Mouse (Mus musculus): ENCODE data around the gene Sec24c. TPM values are rescaled to one million over a fixed set of nuclear protein-coding genes. Genes with fewer than 3 reads are reported as not detected.

The Sec24c gene
- polyA plus RNA-seq, 1 experiment from 2014 or later = 37.6 TPM

DNA sequence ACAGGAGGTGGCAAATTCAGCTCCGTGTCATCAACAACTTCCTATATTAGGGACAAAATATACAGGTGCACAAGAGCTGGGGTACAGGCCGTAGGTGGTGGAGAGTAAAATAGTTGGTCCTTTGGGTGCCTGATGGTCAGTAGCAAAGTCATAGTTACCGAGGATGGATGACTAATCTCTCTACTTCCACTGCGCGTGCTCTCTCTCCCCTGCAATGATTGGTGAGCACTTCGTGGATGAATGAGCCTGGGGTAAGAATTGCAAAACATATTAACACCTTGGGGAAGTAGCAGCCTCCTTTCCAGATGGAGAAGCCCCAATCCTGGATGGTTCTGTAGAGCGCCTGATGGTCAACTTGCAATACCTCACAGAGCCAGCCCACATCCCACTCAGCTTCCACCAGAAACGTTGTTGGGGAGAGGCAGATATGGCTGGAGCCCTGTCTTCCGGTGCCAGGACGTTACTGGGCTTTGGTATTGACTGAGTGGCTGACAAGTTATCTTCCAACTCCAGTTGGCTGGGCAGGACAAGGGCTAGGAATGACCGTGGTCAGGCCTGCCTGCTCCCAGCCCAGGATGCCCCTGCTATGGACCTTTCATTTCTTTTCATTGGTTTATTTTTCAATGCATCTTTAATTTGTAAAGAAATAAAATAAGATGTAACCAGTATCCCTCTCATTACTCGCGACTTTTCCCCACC, 20.2 kb downstream of the Sec24c start:
- TF ChIP-seq EP300 (IDR thresholded peaks at IDR 0.05) = no peak
- no peak for TF ChIP-seq CTCF (IDR thresholded peaks at IDR 0.05)
- Histone ChIP-seq H3K4me3 (ENCODE audit: low read depth, low read length) (peak overlapping the region; percentile 95), H3K9ac (replicated peaks; ENCODE audit: low read depth) (peak overlapping the region; percentile 82), H3K4me1 (ENCODE audit: insufficient read depth, low read depth, low read length) (peaks cover 16% of the 10 kb centered on the region), H3K4me2 (replicated peaks; ENCODE audit: low read depth, low read length) (peak overlapping the region; percentile 81), H3K27ac (ENCODE audit: low read length) (peak overlapping the region; percentile 96), H3K27me3 (replicated peaks; ENCODE audit: insufficient read depth, low read length) (no peaks in the 10 kb centered on the region), H3K36me3 (ENCODE audit: insufficient read depth, low read length) (peaks cover 12% of the 10 kb centered on the region), H3K9me3 (ENCODE audit: low read length) (no peaks in the 10 kb centered on the region)
- no peak for ATAC-seq
- DNase-seq (ENCODE audit: low spot score) = no peak
- 44% methylated on average over 13 of the region's 13 CpGs for WGBS

DNA sequence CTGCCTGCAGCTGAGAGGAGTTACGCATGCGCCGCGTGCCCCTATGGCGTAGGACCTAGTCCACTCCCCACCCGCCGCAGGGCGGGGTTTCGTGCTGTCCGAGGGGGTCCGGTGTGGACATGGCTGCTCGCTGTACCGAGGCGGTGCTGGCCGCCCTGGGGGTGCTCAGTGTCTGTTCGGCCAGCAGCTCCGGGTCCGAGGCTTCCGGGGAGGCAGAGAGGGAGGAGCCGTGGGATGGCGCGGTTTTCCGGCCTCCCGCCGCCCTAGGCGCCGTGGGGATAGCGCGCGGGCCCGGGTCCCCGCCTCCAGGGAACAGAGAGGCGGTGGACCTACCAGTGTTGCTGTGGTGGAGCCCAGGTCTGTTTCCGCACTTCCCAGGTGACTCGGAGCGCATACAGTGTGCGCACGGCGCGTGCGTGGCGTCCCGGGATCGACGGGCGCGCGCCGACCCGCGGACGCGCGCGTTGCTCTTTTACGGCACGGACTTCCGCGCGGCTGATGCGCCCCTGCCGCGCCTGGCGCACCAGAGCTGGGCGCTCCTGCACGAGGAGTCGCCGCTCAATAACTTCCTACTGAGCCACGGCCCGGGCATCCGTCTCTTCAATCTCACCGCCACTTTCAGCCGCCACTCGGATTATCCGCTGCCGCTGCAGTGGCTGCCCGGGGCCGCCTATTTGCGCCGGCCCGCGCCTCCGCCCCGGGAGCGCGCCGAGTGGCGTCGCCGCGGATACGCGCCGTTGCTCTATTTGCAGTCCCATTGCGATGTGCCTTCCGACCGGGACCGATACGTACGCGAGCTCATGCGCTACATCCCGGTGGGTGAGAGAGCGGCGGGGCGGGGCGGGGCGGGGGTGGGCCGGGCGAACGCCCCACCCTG, 21.0 kb downstream of the Sec24c start, which contains the start of gene Fut11:
Gene Fut11, plus strand, starts transcription at position 85 of the 877 bp plus-strand sequence.
- ATAC-seq (peak; percentile 91), DNase-seq (ENCODE audit: low spot score) (peak; percentile 95)
- peak within 1 kb of the TSS; percentile 96 for H3K27ac ChIP-seq (ENCODE audit: low read length)
- peak within 1 kb of the TSS; percentile 81 for H3K4me2 ChIP-seq (replicated peaks; ENCODE audit: low read depth, low read length)
- no peaks in the 10 kb centered on the region for H3K27me3 ChIP-seq (replicated peaks; ENCODE audit: insufficient read depth, low read length)
- H3K9ac ChIP-seq (replicated peaks; ENCODE audit: low read depth) = peak within 1 kb of the TSS; percentile 82
- TF ChIP-seq EP300 (IDR thresholded peaks at IDR 0.05) = no peak
- TF ChIP-seq CTCF (IDR thresholded peaks at IDR 0.05) = no peak
- H3K9me3 ChIP-seq (ENCODE audit: low read length) = no peaks in the 10 kb centered on the region
- H3K4me1 ChIP-seq (ENCODE audit: insufficient read depth, low read depth, low read length) = peaks cover 16% of the 10 kb centered on the region
- WGBS = under 1% methylated on average over 96 of the region's 111 CpGs
- H3K36me3 ChIP-seq (ENCODE audit: insufficient read depth, low read length) = peaks cover 4% of the 10 kb centered on the region; the same call in 1 of the 2 replicates
- peak within 1 kb of the TSS; percentile 95 for H3K4me3 ChIP-seq (ENCODE audit: low read depth, low read length)

DNA sequence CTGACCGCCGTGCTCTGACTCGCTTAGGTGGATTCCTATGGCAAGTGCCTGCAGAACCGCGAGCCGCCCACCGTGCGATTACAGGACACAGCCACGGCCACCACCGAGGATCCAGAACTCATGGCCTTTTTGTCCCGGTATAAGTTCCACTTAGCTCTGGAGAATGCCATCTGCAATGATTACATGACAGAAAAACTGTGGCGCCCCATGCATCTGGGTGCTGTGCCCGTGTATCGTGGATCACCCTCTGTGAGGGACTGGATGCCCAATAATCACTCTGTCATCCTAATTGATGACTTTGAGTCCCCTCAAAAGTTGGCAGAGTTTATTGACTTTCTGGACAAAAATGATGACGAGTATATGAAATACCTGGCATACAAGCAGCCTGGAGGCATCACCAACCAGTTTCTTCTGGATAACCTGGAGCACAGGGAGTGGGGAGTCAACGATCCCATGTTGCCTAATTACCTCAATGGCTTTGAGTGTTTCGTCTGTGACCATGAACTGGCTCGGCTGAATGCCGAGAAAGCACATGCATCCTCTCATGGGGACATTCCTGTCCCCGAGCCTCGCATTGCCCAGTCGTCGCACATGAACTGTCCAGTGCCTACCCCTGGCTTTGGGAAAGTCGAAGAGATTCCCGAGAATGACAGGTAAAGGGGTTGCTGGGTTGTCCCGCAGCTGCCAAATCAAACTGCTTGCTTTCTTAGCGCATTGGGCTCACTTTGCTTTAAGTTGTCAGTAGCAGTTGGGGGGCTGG, 21.8 kb downstream of the Sec24c start:
- Histone ChIP-seq H3K4me1 (ENCODE audit: insufficient read depth, low read depth, low read length) (peaks cover 16% of the 10 kb centered on the region), H3K27ac (ENCODE audit: low read length) (peak overlapping the region; percentile 96), H3K36me3 (ENCODE audit: insufficient read depth, low read length) (peaks cover 3% of the 10 kb centered on the region; the same call in 1 of the 2 replicates), H3K9ac (replicated peaks; ENCODE audit: low read depth) (peak overlapping the region; percentile 82), H3K4me3 (ENCODE audit: low read depth, low read length) (peak overlapping the region; percentile 95), H3K27me3 (replicated peaks; ENCODE audit: insufficient read depth, low read length) (no peaks in the 10 kb centered on the region), H3K4me2 (replicated peaks; ENCODE audit: low read depth, low read length) (peak overlapping the region; percentile 81), H3K9me3 (ENCODE audit: low read length) (no peaks in the 10 kb centered on the region)
- DNase-seq (ENCODE audit: low spot score) (peak; percentile 50), ATAC-seq (no peak)
- WGBS = 10% methylated on average over 27 of the region's 27 CpGs
- no peak for TF ChIP-seq CTCF (IDR thresholded peaks at IDR 0.05)

DNA sequence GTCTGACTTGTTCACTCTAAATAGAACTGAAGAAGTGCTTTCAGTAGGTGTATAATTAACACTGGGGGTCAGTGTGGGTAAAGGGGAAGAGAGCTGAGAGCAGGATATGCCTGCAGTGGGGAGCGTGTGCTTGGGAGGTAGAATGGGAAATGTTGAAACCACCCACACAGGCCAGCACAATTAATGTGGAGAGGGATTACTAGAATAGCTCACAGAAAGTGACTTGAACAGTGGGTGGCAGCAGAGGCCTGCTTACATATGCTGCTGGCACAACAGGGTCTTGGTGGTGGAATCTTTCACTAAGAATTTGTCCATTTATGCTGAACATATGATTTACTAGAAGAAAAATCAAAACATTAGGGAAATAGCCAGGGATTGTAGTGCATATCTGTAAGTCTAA, 22.9 kb downstream of the Sec24c start:
- no peak overlapping the region for H3K9ac ChIP-seq (replicated peaks; ENCODE audit: low read depth)
- H3K4me3 ChIP-seq (ENCODE audit: low read depth, low read length) = no peak overlapping the region
- H3K27ac ChIP-seq (ENCODE audit: low read length) = no peak overlapping the region
- peak; percentile 86 for DNase-seq (ENCODE audit: low spot score)
- no peaks in the 10 kb centered on the region for H3K9me3 ChIP-seq (ENCODE audit: low read length)
- H3K36me3 ChIP-seq (ENCODE audit: insufficient read depth, low read length) = peaks cover 3% of the 10 kb centered on the region; the same call in 1 of the 2 replicates
- H3K4me2 ChIP-seq (replicated peaks; ENCODE audit: low read depth, low read length) = peak overlapping the region; percentile 81
- peak; percentile 75 for TF ChIP-seq CTCF (IDR thresholded peaks at IDR 0.05)
- TF ChIP-seq EP300 (IDR thresholded peaks at IDR 0.05) = no peak
- peaks cover 23% of the 10 kb centered on the region for H3K4me1 ChIP-seq (ENCODE audit: insufficient read depth, low read depth, low read length)
- ATAC-seq = peak; percentile 24
- H3K27me3 ChIP-seq (replicated peaks; ENCODE audit: insufficient read depth, low read length) = no peaks in the 10 kb centered on the region
- 0% methylated on average over 1 of the region's 1 CpGs for WGBS

DNA sequence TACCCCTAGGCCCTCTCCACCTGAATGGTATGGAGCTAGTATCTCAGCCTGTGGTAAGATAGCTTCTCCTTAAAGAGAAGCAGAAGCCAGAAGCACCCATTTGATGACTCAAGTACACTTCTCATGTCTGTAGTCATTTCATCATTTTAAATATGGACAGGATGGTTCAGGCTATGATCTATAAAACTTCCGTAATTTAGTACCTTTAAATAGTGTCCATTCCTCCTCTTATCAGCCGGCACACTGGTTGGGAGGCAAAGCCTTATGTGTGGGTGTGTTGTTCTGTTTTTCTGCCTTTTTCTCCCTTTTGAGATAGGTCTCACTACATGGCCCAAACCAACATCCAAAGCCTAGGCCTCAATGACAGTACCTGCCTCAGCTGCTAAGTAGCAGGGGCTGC, 24.4 kb downstream of the Sec24c start:
- TF ChIP-seq EP300 (IDR thresholded peaks at IDR 0.05) = no peak
- no peak for TF ChIP-seq CTCF (IDR thresholded peaks at IDR 0.05)

More for the DNA sequence above, 24.4 kb downstream of the Sec24c start:
- Histone ChIP-seq H3K4me3 (ENCODE audit: low read depth, low read length) (no peak overlapping the region), H3K9me3 (ENCODE audit: low read length) (no peaks in the 10 kb centered on the region), H3K27me3 (replicated peaks; ENCODE audit: insufficient read depth, low read length) (no peaks in the 10 kb centered on the region), H3K4me2 (replicated peaks; ENCODE audit: low read depth, low read length) (no peak overlapping the region), H3K9ac (replicated peaks; ENCODE audit: low read depth) (no peak overlapping the region), H3K4me1 (ENCODE audit: insufficient read depth, low read depth, low read length) (peaks cover 23% of the 10 kb centered on the region), H3K27ac (ENCODE audit: low read length) (no peak overlapping the region), H3K36me3 (ENCODE audit: insufficient read depth, low read length) (no peaks in the 10 kb centered on the region)
- no peak for DNase-seq (ENCODE audit: low spot score)
- WGBS = 90% methylated on average over 2 of the region's 2 CpGs
- no peak for ATAC-seq

All from lung, postnatal 0 days (tissue).